Comparison of ENCODE assay signal across 24 mouse cellular contexts in genomic region chr13:82066174-82066573, GRCm38 (mm10).
DNase-seq lines count a peak whose midpoint lies in the region; ATAC-seq lines count a peak whose summit lies in the region.
"Had no signal": no experiment of that assay in that cellular context is flagged by ENCODE, and none has a peak within 500 bp of the region (broad histone marks: within the 10 kb centered on the region; RNA-seq: fewer than 3 reads in every experiment).

No protein-coding gene starts in this region.

- no peak overlapping the region for H3K4me3 ChIP-seq in embryonic facial prominence, embryonic 12.5 days
- no peak overlapping the region for H3K4me3 ChIP-seq in embryonic facial prominence, embryonic 14.5 days (ENCODE audit: low read depth, low read length)
- no peak overlapping the region for H3K4me3 ChIP-seq in forebrain, embryonic 14.5 days (ENCODE audit: low read depth, low read length)
- H3K4me3 ChIP-seq: erythroblast, embryonic 14.5 days; forebrain, embryonic 10.5 days; forebrain, embryonic 12.5 days; forebrain, embryonic 15.5 days had no signal

- peak; percentile 53; the same call in 1 of the 2 replicates for ATAC-seq in embryonic facial prominence, embryonic 12.5 days (ENCODE audit: insufficient number of reproducible peaks, insufficient read depth, low FRiP score, low TSS enrichment)
- ATAC-seq in embryonic facial prominence, embryonic 14.5 days (ENCODE audit: low read depth): peak; percentile 50; the same call in 1 of the 2 replicates
- ATAC-seq in forebrain, embryonic 14.5 days: no peak
- ATAC-seq: CD4-positive, CD25-positive, alpha-beta regulatory T cell, adult 4 months; forebrain, embryonic 15.5 days; forebrain, postnatal 0 days; Patski had no signal

- H3K27me3 ChIP-seq in embryonic facial prominence, embryonic 12.5 days: no peaks in the 10 kb centered on the region
- no peaks in the 10 kb centered on the region for H3K27me3 ChIP-seq in embryonic facial prominence, embryonic 14.5 days (replicated peaks; ENCODE audit: control insufficient read depth, insufficient read depth, low read length)
- H3K27me3 ChIP-seq in forebrain, embryonic 14.5 days (replicated peaks; ENCODE audit: control insufficient read depth, insufficient read depth, low read length): no peaks in the 10 kb centered on the region
- H3K27me3 ChIP-seq: CH12.LX; forebrain, embryonic 12.5 days; forebrain, embryonic 15.5 days; Patski had no signal

- peaks cover 9% of the 10 kb centered on the region for H3K4me1 ChIP-seq in embryonic facial prominence, embryonic 12.5 days
- H3K4me1 ChIP-seq in embryonic facial prominence, embryonic 14.5 days (ENCODE audit: control insufficient read depth, insufficient read depth, low read length): peaks cover 5% of the 10 kb centered on the region
- H3K4me1 ChIP-seq in forebrain, embryonic 14.5 days (ENCODE audit: control insufficient read depth, insufficient read depth, low read length): no peaks in the 10 kb centered on the region
- H3K4me1 ChIP-seq: forebrain, embryonic 10.5 days; forebrain, embryonic 12.5 days; forebrain, embryonic 15.5 days had no signal

- no peaks in the 10 kb centered on the region for H3K36me3 ChIP-seq in embryonic facial prominence, embryonic 12.5 days
- no peaks in the 10 kb centered on the region for H3K36me3 ChIP-seq in embryonic facial prominence, embryonic 14.5 days (ENCODE audit: control insufficient read depth, insufficient read depth, low read length)
- no peaks in the 10 kb centered on the region for H3K36me3 ChIP-seq in forebrain, embryonic 14.5 days (ENCODE audit: control insufficient read depth, insufficient read depth, low read length)
- H3K36me3 ChIP-seq: forebrain, embryonic 10.5 days; forebrain, embryonic 12.5 days; forebrain, embryonic 15.5 days; G1E had no signal

- H3K9ac ChIP-seq in embryonic facial prominence, embryonic 12.5 days: no peak overlapping the region
- no peak overlapping the region for H3K9ac ChIP-seq in embryonic facial prominence, embryonic 14.5 days (ENCODE audit: low read depth, low read length)
- no peak overlapping the region for H3K9ac ChIP-seq in forebrain, embryonic 14.5 days (ENCODE audit: low read length)
- H3K9ac ChIP-seq: forebrain, embryonic 12.5 days; forebrain, embryonic 15.5 days; forebrain, postnatal 0 days had no signal

- peak; percentile 12 for DNase-seq in ZHBTc4 (ENCODE audit: low read depth, low spot score)
- DNase-seq in embryonic facial prominence, embryonic 14.5 days (ENCODE audit: low spot score): peak; percentile 69
- no peak for DNase-seq in forebrain, embryonic 14.5 days (ENCODE audit: low spot score)
- no peak for DNase-seq in urinary bladder, postnatal 4 days (ENCODE audit: low spot score in 2 of 2)
- no peak for DNase-seq in spleen, postnatal 14 days (ENCODE audit: low spot score in 2 of 2)
- DNase-seq: adrenal gland, adult 2 months; adrenal gland, postnatal 10 days; adrenal gland, postnatal 36 days; B cell, adult 2 months; cerebellum, adult 11-12 months; cerebellum, adult 2 months; cerebellum, adult 9-10 months; cerebellum, postnatal 10 days; cerebellum, postnatal 25 days; forebrain, postnatal 0 days had no signal

- H3K9me3 ChIP-seq in embryonic facial prominence, embryonic 12.5 days: no peaks in the 10 kb centered on the region
- H3K9me3 ChIP-seq in embryonic facial prominence, embryonic 14.5 days (ENCODE audit: control insufficient read depth, low read length): no peaks in the 10 kb centered on the region
- H3K9me3 ChIP-seq in forebrain, embryonic 14.5 days (replicated peaks; ENCODE audit: control insufficient read depth, low read length): no peaks in the 10 kb centered on the region
- H3K9me3 ChIP-seq: forebrain, embryonic 10.5 days; forebrain, embryonic 12.5 days; forebrain, embryonic 15.5 days; G1E had no signal

- WGBS in embryonic facial prominence, embryonic 12.5 days: 58% methylated on average over 1 of the region's 1 CpGs
- WGBS in embryonic facial prominence, embryonic 14.5 days: 29% methylated on average over 1 of the region's 1 CpGs
- 58% methylated on average over 1 of the region's 1 CpGs for WGBS in forebrain, embryonic 14.5 days

- no peak overlapping the region for H3K4me2 ChIP-seq in embryonic facial prominence, embryonic 12.5 days (replicated peaks)
- H3K4me2 ChIP-seq in embryonic facial prominence, embryonic 14.5 days (ENCODE audit: low read depth, low read length): no peak overlapping the region
- no peak overlapping the region for H3K4me2 ChIP-seq in forebrain, embryonic 14.5 days (ENCODE audit: low read length)
- H3K4me2 ChIP-seq: forebrain, embryonic 12.5 days; forebrain, embryonic 15.5 days had no signal

- H3K27ac ChIP-seq in embryonic facial prominence, embryonic 12.5 days: peak overlapping the region; percentile 74
- peak overlapping the region; percentile 66 for H3K27ac ChIP-seq in embryonic facial prominence, embryonic 14.5 days (replicated peaks; ENCODE audit: low read depth, low read length)
- H3K27ac ChIP-seq in forebrain, embryonic 14.5 days (ENCODE audit: low read depth, low read length): no peak overlapping the region
- H3K27ac ChIP-seq: forebrain, embryonic 10.5 days; forebrain, embryonic 12.5 days; forebrain, embryonic 15.5 days had no signal

Comparison
In these comparisons a context has a peak if more than half of its experiments do, and no peak if none do; other contexts are left out.
1. DNase-seq: peak in ZHBTc4 (single experiment) and embryonic facial prominence, embryonic 14.5 days (single experiment); none in forebrain, embryonic 14.5 days (single experiment), urinary bladder, postnatal 4 days (0 of 2) and spleen, postnatal 14 days (0 of 2).